Mouse (Mus musculus): ENCODE data around the gene Sephs2.

- TF ChIP-seq CTCF (conservative IDR thresholded peaks at IDR 0.05; ENCODE audit: insufficient read depth, insufficient read length, low read depth, low read length) (no peak), POLR2A (IDR thresholded peaks at IDR 0.05; ENCODE audit: low read depth, low read length) (no peak)
Observed at GRCm38 (mm10) chr7:127233368-127233749, 40.5 kb downstream of the Sephs2 start.

Data from kidney, adult 2 months (tissue).